Mouse (Mus musculus) ES-Bruce4 (cell line): ENCODE measurements around the gene Gzmd.

ENCODE experiments used
- CTCF ChIP-seq: IDR thresholded peaks from one replicate; pipeline ENCODE4 v1.8.1; 2011; ENCODE audit warnings: low read depth, low read length
- EP300 ChIP-seq: IDR thresholded peaks from 2 replicates; pipeline ENCODE4 v1.6.1; 2011; ENCODE audit warnings: low read depth, low read length; ENCODE audit not compliant: insufficient read depth
- POLR2A ChIP-seq: IDR thresholded peaks from one replicate; pipeline ENCODE4 v1.8.1; 2011; ENCODE audit warnings: low read length; ENCODE audit not compliant: insufficient read depth

- TF ChIP-seq CTCF, result no peak
- TF ChIP-seq POLR2A, result no peak
- TF ChIP-seq EP300, result no peak
Measured at GRCm38 (mm10) chr14:56162109-56162508, 29.7 kb upstream of the Gzmd start.
